Mouse (Mus musculus): Measurements from ENCODE around the gene Cep112.

Gene Cep112

DNA sequence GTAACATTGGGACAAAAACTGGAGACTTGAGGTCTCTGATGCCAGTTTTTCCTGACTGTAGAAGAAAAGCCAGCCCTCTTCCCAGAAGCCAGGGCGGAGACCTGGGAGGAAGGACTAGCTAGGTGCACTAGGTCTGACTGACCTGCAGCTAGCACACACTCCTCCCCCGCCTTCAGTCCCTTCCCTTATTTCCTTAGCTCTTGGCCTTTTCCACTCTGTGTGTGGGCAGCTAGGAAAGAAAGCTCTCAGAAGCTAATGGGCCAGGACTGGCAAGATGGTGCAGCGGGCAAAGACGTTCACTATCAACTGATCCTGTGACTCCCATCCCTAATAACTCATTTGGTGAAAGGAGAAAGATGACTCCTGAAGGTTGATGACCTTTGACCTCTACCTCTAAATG, 477.3 kb downstream of the Cep112 start:
- DNase-seq (ENCODE audit: low spot score in 2 of 2), result no peak

DNA sequence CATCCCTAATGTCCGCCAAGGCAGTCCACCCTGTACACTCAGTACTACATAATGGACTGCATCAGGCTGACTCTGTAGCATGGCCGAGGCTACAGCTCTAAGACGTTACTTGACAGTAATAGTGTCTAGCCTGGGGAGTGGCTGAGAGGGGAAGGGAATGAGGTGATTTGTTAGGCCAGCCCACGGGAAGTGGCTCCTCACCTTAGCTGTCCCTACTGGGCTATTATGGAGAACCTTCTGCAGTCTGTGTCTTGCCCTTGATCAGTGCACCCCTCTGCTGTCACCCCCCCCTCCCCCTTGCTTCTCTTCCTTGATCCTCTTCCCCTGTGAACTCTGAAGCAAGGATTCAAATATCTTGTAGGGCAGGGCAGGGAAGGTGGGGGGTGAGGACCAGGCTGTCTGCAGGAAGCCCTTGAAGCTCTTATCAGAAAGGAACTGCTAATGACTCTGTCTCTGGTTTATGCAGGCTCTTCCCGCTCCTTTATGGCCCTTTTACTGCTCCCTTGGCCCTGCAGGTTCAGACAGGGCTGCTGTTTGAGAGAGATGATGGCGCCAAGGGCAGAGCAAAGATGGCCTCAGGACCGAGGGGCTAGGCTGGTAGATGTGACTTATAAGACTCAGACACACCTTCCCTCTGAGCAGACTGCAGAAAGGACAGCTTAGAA, 481.7 kb downstream of the Cep112 start:
- DNase-seq (ENCODE audit: low spot score in 2 of 2), result no peak

DNA sequence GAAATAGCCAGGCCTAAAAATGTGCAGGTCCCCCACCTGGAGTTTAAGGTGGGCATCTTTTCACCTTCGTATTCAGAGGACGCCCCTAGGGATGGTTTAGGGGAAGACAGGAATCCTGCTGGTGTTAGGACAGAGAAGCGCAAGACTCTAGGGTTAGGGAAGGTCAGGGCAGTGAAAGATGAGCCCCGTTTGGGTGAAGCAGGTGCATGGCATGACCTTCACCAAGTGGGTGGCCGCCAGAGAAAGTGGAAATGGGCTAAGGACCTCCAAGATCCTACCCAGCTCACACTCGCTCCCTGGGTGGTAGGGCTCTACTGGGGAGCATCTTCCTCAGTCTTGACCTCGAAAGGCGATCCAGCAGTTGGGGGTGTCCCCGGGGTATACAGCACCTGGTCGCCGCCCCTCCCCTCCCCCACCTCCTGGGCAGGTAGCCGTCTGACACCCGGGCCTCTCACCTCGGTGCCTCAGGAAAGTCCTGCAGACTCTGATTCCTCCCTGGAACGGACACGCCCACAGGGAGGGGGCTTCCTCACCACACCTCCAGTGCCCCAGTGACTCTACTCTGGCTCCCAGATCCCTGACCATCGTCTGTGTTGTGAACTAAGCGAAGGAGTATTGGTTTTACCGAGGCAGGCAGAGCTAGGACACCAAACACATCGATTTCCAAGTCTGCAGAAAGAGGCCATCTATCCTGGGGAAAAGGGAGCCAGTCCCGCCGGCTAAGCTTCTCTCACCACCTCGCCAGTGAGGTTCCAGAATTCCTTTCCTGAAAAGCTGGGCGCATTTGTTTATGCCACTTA, 484.6 kb downstream of the Cep112 start:
- no peak for DNase-seq (ENCODE audit: low spot score in 2 of 2)
